Mouse (Mus musculus) monocyte, adult 59 days (primary cell): ENCODE measurements around the gene Tssk1. TPM values are rescaled to one million over a fixed set of nuclear protein-coding genes. Genes with fewer than 3 reads are reported as not detected.

ENCODE experiments used
- total RNA-seq, 2 experiments: library from RNA; stranded (reverse); gene quantifications; one replicate each; pipeline ENCODE4 v1.2.4; 2023

The Tssk1 gene
- total RNA-seq: not detected

GRCm38 (mm10) chr16:17893923-17894322 lies at the start of gene Tssk1:
Tssk1 (plus strand) TSS chr16:17894223.

GRCm38 (mm10) chr16:17891567-17891959 lies 2.5 kb upstream of the Tssk1 start, which contains the start of gene Gm20518:
Gm20518 (minus strand) TSS chr16:17891671.

GRCm38 (mm10) chr16:17898462-17898861 lies 4.4 kb downstream of the Tssk1 start, which contains the start of the genes Dgcr2 and Tssk2:
Dgcr2 (minus strand) TSS chr16:17898562.
Tssk2 (plus strand) TSS chr16:17898637.

GRCm38 (mm10) chr16:17911052-17911595 lies 17.1 kb downstream of the Tssk1 start, which contains the start of gene Ess2:
Ess2 (minus strand) TSS chr16:17911348.

GRCm38 (mm10) chr16:17914307-17915249 lies 20.6 kb downstream of the Tssk1 start, which contains the start of gene Gsc2:
Gsc2 (minus strand) TSS chr16:17915059.

GRCm38 (mm10) chr16:17928087-17928580 lies 34.1 kb downstream of the Tssk1 start, which contains the start of gene Slc25a1:
Slc25a1 (minus strand) TSS chr16:17928219.

Other genes with a start within 250 kb of the Tssk1 start
- 1 to 10 TPM in 1 of 2 experiments, not detected in 1; 1.9 TPM for gene Ccdc74a, start 247.8 kb upstream of the Tssk1 start, total RNA-seq
- 100 to 1,000 TPM; 149 to 152 TPM for gene Med15, start 161.3 kb upstream of the Tssk1 start, total RNA-seq
- 10 to 100 TPM; 15.8 to 18.6 TPM for gene Klhl22, start 134.6 kb upstream of the Tssk1 start, total RNA-seq
- under 1 TPM; 0.71 to 0.76 TPM for gene Scarf2, start 96.9 kb upstream of the Tssk1 start, total RNA-seq
- not detected for gene B830017H08Rik, start 61.1 kb upstream of the Tssk1 start, total RNA-seq
- gene Car15, start 55.9 kb upstream of the Tssk1 start, total RNA-seq: 10 to 100 TPM in 1 of 2 experiments, 1 to 10 TPM in 1; 7.4 to 11.1 TPM
- 1 to 10 TPM in 1 of 2 experiments, under 1 TPM in 1; 0.76 to 1.8 TPM for gene Gm20518, start 2.6 kb upstream of the Tssk1 start, total RNA-seq
- gene Dgcr2, start 4.3 kb downstream of the Tssk1 start, total RNA-seq: 10 to 100 TPM; 58.6 to 59.6 TPM
- gene Tssk2, start 4.4 kb downstream of the Tssk1 start, total RNA-seq: not detected
- gene Ess2, start 17.1 kb downstream of the Tssk1 start, total RNA-seq: 10 to 100 TPM; 33.2 to 37.0 TPM
- gene Gsc2, start 20.8 kb downstream of the Tssk1 start, total RNA-seq: not detected
- gene Slc25a1, start 34.0 kb downstream of the Tssk1 start, total RNA-seq: 10 to 100 TPM; 29.4 to 33.2 TPM
- not detected for gene Vpreb2, start 86.2 kb downstream of the Tssk1 start, total RNA-seq
- 1 to 10 TPM; 3.8 to 8.2 TPM for gene Dgcr6, start 158.6 kb downstream of the Tssk1 start, total RNA-seq
- gene Prodh, start 196.0 kb downstream of the Tssk1 start, total RNA-seq: 1 to 10 TPM; 2.1 to 2.9 TPM
- gene Rtn4r, start 233.4 kb downstream of the Tssk1 start, total RNA-seq: not detected